Mouse (Mus musculus) liver, embryonic 11.5 days (tissue): ENCODE results near the gene Irf2. TPM values are rescaled to one million over a fixed set of nuclear protein-coding genes. Genes with fewer than 3 reads are reported as not detected.

Source experiments
- ATAC-seq: fragments of 200-750 bp; cut with Nextera tagmentation; replicated peaks from 2 replicates; pipeline ENCODE4 v1.8.0; 2017; ENCODE audit warnings: moderate number of reproducible peaks, mild to moderate bottlenecking, moderate TSS enrichment, moderate library complexity; ENCODE audit not compliant: low FRiP score
- DNase-seq: peaks from one replicate; pipeline ENCODE4 v3.0.0-alpha.2; 2017; ENCODE audit warnings: low spot score
- H3K27ac ChIP-seq: fragments of 300-500 bp; sonication (generic); 2 replicates; pipeline ENCODE4 v1.5.1; 2014; ENCODE audit warnings: mild to moderate bottlenecking, low read depth, low read length, control low read depth
- H3K27me3 ChIP-seq: fragments of 300-500 bp; sonication (generic); replicated peaks from 2 replicates; pipeline ENCODE4 v1.6.1; 2014; ENCODE audit warnings: low read length, mixed read lengths; ENCODE audit not compliant: control insufficient read depth, insufficient read depth
- H3K36me3 ChIP-seq: fragments of 300-500 bp; sonication (generic); 2 replicates; pipeline ENCODE4 v1.6.1; 2014; ENCODE audit warnings: mild to moderate bottlenecking, low read length, moderate library complexity, mixed read lengths; ENCODE audit not compliant: control insufficient read depth, insufficient read depth
- H3K4me1 ChIP-seq: fragments of 300-500 bp; sonication (generic); replicated peaks from 2 replicates; pipeline ENCODE4 v1.6.1; 2014; ENCODE audit warnings: low read length, mixed read lengths; ENCODE audit not compliant: control insufficient read depth, insufficient read depth
- H3K4me2 ChIP-seq: fragments of 300-500 bp; sonication (generic); 2 replicates; pipeline ENCODE4 v1.6.1; 2014; ENCODE audit warnings: mild to moderate bottlenecking, control low read depth, moderate library complexity
- H3K4me3 ChIP-seq: fragments of 300-500 bp; sonication (generic); 2 replicates; pipeline ENCODE4 v1.5.1; 2014; ENCODE audit warnings: low read depth, low read length, control low read depth
- H3K9ac ChIP-seq: fragments of 300-500 bp; sonication (generic); 2 replicates; pipeline ENCODE4 v1.6.1; 2014; ENCODE audit warnings: low read depth, low read length, control low read depth
- H3K9me3 ChIP-seq: fragments of 300-500 bp; sonication (generic); 2 replicates; pipeline ENCODE4 v1.6.1; 2016; ENCODE audit warnings: low read length, inconsistent platforms, mixed read lengths; ENCODE audit not compliant: control insufficient read depth
- WGBS: fragments of 180-500 bp; shearing (Covaris S2); extraction: QIAGEN DNeasy Blood & Tissue Kit; methylation state at CpG from one replicate; pipeline ENCODE4 v1.1.7; 2014; 5-methylcytosine and 5-hydroxymethylcytosine counted together
- polyA plus RNA-seq: library from polyadenylated mRNA; unstranded; fragments of >200 nt; fragmentation: Nextera tagmentation; extraction: Ambion mirVana; gene quantifications from 2 replicates; pipeline ENCODE4 v1.2.1, GENCODE M21; 2014

The Irf2 gene
- polyA plus RNA-seq, 1 experiment from 2014 or later, result 19.7 TPM

DNA sequence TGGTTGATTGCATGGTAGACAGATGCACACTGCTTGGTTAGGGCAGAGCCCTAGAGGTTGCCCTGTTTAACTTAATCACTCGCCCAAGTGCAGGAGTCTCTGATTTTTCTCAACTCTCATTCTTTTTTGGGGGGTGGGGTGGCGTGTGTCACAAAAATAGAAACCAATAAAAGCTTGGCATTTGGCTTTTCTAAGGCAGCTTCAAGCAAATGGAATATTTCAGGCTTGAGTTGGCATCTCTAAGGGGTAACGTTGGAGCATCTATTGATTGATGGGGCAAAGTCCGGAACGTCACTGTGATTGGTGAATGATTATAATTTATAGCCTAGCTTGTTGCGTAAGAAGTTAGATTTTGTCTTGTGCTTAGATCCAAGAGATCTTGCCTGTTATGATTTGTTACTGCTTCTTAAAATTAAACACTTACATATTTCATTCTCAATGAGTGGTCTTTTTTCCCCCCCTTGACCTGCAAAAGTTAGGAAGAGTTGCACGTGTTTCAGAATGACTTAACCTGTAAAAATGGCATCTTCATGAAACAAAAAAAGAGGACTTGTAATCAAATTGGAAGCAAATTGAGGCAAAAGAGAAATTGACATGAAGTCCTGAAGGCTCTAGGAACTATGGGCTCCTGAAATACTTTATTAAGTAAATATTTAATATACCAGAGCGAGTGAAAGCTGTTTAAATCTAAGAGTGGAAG, 2.6 kb downstream of the Irf2 start:
- DNase-seq, result no peak
- ATAC-seq, result no peak
- Histone ChIP-seq H3K4me2 (peak overlapping the region; percentile 77), H3K27me3 (no peaks in the 10 kb centered on the region), H3K9ac (peak overlapping the region; percentile 93), H3K27ac (no peak overlapping the region), H3K36me3 (no peaks in the 10 kb centered on the region), H3K9me3 (no peaks in the 10 kb centered on the region), H3K4me1 (peaks cover 34% of the 10 kb centered on the region), H3K4me3 (peak overlapping the region; percentile 94)
- WGBS, result 50% methylated on average over 8 of the region's 8 CpGs

DNA sequence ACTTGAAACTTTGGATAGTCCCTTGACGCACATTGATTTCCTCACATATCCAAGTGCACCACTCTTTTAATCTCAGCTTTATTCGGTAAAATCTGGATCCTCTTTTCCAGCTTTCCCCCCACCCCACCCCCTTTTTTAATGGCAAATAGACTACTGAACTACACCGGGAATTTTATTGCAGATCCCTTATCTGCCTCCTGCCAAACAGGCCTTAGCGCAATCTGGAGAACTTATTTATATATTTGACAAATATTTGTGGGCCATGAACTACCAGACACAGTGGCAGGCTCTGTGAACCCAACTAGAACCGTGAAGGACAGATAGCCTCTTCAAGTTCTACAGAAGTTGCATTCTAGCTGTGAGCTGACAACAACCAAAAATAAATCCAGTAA, 3.2 kb downstream of the Irf2 start:
- no peaks in the 10 kb centered on the region for H3K27me3 ChIP-seq
- WGBS, result 54% methylated on average over 5 of the region's 5 CpGs
- no peak for DNase-seq
- H3K36me3 ChIP-seq, result no peaks in the 10 kb centered on the region
- no peak for ATAC-seq
- H3K4me2 ChIP-seq, result no peak overlapping the region; the same call in 1 of the 2 replicates
- H3K4me1 ChIP-seq, result peaks cover 29% of the 10 kb centered on the region
- no peaks in the 10 kb centered on the region for H3K9me3 ChIP-seq
- no peak overlapping the region for H3K9ac ChIP-seq
- no peak overlapping the region for H3K4me3 ChIP-seq
- no peak overlapping the region for H3K27ac ChIP-seq

- DNase-seq (no peak), ATAC-seq (no peak)
- H3K27ac ChIP-seq, result no peak overlapping the region
- H3K36me3 ChIP-seq, result no peaks in the 10 kb centered on the region
- peaks cover 20% of the 10 kb centered on the region for H3K4me1 ChIP-seq
- 70% methylated on average over 1 of the region's 1 CpGs for WGBS
- no peaks in the 10 kb centered on the region for H3K27me3 ChIP-seq
- no peaks in the 10 kb centered on the region for H3K9me3 ChIP-seq
- H3K9ac ChIP-seq, result no peak overlapping the region
- no peak overlapping the region for H3K4me3 ChIP-seq
- no peak overlapping the region for H3K4me2 ChIP-seq
These were observed 5.9 kb downstream of the Irf2 start for GRCm38 (mm10) chr8:46745464-46745863.

DNA sequence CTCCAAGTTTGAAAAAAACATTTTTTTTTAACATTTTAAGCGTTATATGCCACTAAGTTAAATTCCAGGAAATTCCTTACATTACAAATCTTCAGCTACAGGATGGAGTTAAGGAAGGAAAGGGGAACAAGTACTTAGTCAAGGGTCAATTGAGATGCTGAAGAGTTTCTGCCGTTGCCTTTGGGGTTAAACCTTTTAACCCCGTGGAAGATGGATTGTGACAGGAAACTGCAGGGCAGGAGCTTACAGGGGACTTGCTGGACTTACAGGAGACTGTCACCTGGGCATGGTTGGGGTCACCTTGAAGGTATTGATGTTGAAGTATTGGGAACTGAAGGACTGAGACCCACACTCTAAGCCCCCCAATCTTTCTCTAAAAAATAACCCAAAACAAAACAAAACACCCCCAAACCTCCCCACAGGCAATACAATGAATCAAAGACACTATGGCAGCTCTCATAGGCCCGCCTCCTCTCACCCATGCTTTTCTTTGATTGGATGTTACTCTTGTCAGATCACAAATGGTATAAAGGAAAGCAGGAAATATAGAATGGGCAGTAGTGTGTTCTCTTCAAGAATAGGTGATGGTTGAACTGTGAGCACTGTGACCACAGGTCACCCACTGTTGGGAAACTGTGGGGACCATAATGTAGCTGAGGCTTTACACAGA, 7.9 kb downstream of the Irf2 start:
- no peak overlapping the region for H3K4me2 ChIP-seq
- H3K27ac ChIP-seq, result no peak overlapping the region
- H3K4me3 ChIP-seq, result no peak overlapping the region
- H3K9ac ChIP-seq, result no peak overlapping the region
- DNase-seq (no peak), ATAC-seq (no peak)
- no peaks in the 10 kb centered on the region for H3K9me3 ChIP-seq
- 53% methylated on average over 4 of the region's 4 CpGs for WGBS
- H3K36me3 ChIP-seq, result no peaks in the 10 kb centered on the region
- H3K27me3 ChIP-seq, result no peaks in the 10 kb centered on the region
- H3K4me1 ChIP-seq, result peaks cover 10% of the 10 kb centered on the region

DNA sequence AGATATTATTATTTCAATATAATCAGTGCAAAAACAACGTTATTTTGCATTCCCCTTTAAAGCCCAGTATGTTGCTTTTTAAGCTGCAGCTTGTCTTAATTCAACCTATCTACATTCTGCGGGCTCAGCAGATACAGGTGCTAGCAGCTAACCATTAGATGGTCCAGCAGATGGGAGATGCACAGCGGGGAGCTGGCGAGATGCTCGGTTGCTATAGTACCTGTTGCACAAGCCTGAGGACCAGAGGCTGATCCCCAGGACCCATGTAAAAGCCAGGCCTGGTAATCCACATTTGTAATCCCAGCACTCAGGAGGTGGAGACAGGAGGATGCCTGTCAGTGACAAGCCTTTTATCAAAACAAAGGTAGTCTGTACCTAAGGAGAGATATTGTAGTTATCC, 10.5 kb downstream of the Irf2 start:
- Histone ChIP-seq H3K27ac (no peak overlapping the region), H3K36me3 (no peaks in the 10 kb centered on the region), H3K4me2 (no peak overlapping the region), H3K9ac (no peak overlapping the region), H3K9me3 (no peaks in the 10 kb centered on the region), H3K4me1 (peaks cover 5% of the 10 kb centered on the region; the same call in 1 of the 2 replicates), H3K4me3 (no peak overlapping the region), H3K27me3 (no peaks in the 10 kb centered on the region)
- DNase-seq (no peak), ATAC-seq (no peak)
- 81% methylated on average over 5 of the region's 5 CpGs for WGBS

- no peak overlapping the region for H3K27ac ChIP-seq
- WGBS, result 80% methylated on average over 8 of the region's 8 CpGs
- H3K4me3 ChIP-seq, result no peak overlapping the region
- no peaks in the 10 kb centered on the region for H3K27me3 ChIP-seq
- DNase-seq (no peak), ATAC-seq (no peak)
- no peaks in the 10 kb centered on the region for H3K36me3 ChIP-seq
- H3K4me2 ChIP-seq, result no peak overlapping the region
- no peak overlapping the region for H3K9ac ChIP-seq
- H3K9me3 ChIP-seq, result no peaks in the 10 kb centered on the region
- peaks cover 5% of the 10 kb centered on the region; the same call in 1 of the 2 replicates for H3K4me1 ChIP-seq
These were observed 11.0 kb downstream of the Irf2 start for GRCm38 (mm10) chr8:46750566-46750965.

GRCm38 (mm10) chr8:46751151-46751550, 11.6 kb downstream of the Irf2 start:
- Histone ChIP-seq H3K27me3 (no peaks in the 10 kb centered on the region), H3K27ac (no peak overlapping the region), H3K9me3 (no peaks in the 10 kb centered on the region), H3K4me3 (no peak overlapping the region), H3K36me3 (no peaks in the 10 kb centered on the region), H3K4me2 (no peak overlapping the region), H3K4me1 (peaks cover 2% of the 10 kb centered on the region; the same call in 1 of the 2 replicates), H3K9ac (no peak overlapping the region)
- 72% methylated on average over 4 of the region's 4 CpGs for WGBS
- no peak for DNase-seq
- ATAC-seq, result no peak

- no peaks in the 10 kb centered on the region for H3K9me3 ChIP-seq
- no peak for ATAC-seq
- 82% methylated on average over 12 of the region's 12 CpGs for WGBS
These were observed 13.5 kb downstream of the Irf2 start for GRCm38 (mm10) chr8:46752986-46753385.

GRCm38 (mm10) chr8:46754355-46754754, 14.8 kb downstream of the Irf2 start:
- Histone ChIP-seq H3K27ac (no peak overlapping the region), H3K27me3 (no peaks in the 10 kb centered on the region), H3K9me3 (no peaks in the 10 kb centered on the region), H3K36me3 (no peaks in the 10 kb centered on the region; the same call in 1 of the 2 replicates), H3K4me1 (peaks cover 10% of the 10 kb centered on the region), H3K9ac (no peak overlapping the region), H3K4me3 (no peak overlapping the region), H3K4me2 (no peak overlapping the region)
- WGBS, result 85% methylated on average over 5 of the region's 5 CpGs
- DNase-seq, result no peak
- no peak for ATAC-seq

More at GRCm38 (mm10) chr8:46752986-46753385, 13.5 kb downstream of the Irf2 start:
- H3K4me3 ChIP-seq, result no peak overlapping the region
- H3K4me2 ChIP-seq, result no peak overlapping the region
- no peaks in the 10 kb centered on the region; the same call in 1 of the 2 replicates for H3K36me3 ChIP-seq
- H3K9ac ChIP-seq, result no peak overlapping the region
- H3K27ac ChIP-seq, result no peak overlapping the region
- H3K27me3 ChIP-seq, result no peaks in the 10 kb centered on the region
- no peak for DNase-seq
- peaks cover 2% of the 10 kb centered on the region for H3K4me1 ChIP-seq
